Mouse (Mus musculus): ENCODE results near the gene Casp14. TPM values are rescaled to one million over a fixed set of nuclear protein-coding genes. Genes with fewer than 3 reads are reported as not detected.
"Not testable (repeated sequence)": the region's sequence is repeated elsewhere in the genome, so short reads cannot be mapped to it uniquely, and the experiment has no call there.

Gene Casp14
- total RNA-seq, 2 experiments from 2014 or later = not detected

DNA sequence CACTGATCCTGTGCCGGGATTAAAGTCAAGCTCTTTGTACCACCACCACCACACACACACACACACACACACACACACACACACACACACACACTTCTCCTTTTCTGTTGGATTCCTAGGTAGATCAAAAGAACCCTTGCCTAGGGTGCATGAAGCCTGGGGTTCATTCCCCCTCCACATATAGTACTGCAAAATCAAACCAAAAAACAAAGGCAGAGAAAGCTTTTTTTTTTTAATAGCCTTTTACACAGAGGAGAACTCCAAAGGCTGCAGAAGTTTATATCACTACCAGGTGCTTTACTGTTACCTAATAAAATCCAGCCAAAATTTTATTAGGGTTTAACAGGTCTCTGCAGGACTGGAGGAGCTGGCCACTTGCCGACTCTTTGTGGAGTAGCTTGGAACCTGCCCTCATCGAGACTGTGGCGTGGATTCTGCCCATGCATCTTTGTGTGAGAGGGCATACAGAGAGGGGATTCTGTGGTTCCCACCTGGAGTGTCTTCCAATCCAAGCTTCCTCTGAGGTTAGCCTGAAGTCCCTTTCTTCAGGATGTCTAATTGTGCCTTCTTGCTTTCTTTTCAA, 31.0 kb downstream of the Casp14 start:
- intact Hi-C loops (cut with DNase I; ENCODE audit: low total_unique reads) = no loop called here
- no peak for DNase-seq

DNA sequence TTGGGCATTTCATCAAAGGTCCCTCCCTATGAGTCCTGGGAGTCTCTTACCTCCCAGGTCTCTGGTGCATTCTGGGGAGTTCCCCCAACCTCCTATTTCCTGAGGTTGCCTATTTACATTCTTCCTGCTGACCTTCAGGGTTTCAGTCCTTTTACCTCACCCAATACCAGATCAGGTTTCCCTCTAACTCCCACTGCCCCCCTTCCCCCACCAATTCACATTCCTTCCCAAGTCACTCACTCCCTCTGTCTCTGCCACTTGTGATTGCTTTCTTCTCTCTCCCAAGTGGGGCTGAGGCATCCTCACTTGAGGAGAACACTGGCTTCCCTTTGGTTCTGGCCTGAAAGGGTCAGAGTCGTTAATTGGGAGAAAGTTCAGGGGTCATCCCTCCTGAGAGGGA, 48.0 kb downstream of the Casp14 start:
- DNase-seq; intact Hi-C loops (cut with DNase I; ENCODE audit: low total_unique reads): not testable (repeated sequence)

- DNase-seq; intact Hi-C loops (cut with DNase I; ENCODE audit: low total_unique reads): not testable (repeated sequence)
Measured at GRCm38 (mm10) chr10:78666696-78667095, 51.4 kb downstream of the Casp14 start.

DNA sequence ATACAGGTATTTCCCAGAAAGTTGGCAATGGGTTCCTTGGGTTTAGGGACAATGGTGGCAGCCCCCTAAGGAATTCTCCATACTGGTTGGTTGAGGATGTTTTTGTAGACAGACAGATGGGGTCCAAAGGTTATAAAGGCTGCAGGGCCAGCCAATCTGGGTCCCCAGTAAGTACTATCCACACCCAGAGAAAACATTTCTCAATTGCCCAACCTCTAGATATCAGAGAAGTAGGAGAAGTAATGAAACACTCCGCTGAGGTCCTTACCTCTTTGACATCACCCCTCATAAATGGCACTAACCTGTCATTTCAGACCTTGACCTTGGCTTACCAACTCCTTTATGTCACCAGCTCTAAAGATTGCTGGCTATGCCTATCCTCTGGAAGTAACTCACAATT, 53.5 kb downstream of the Casp14 start:
- DNase-seq = no peak
- intact Hi-C loops (cut with DNase I; ENCODE audit: low total_unique reads) = no loop called here

Other genes with a start within 250 kb of the Casp14 start
- gene Olfr1358, start 200.9 kb downstream of the Casp14 start, total RNA-seq (2021) = not detected
- gene Ilvbl, start 143.9 kb downstream of the Casp14 start, total RNA-seq (2021) = 10 to 100 TPM; 14.7 to 16.4 TPM
- gene Syde1, start 126.3 kb downstream of the Casp14 start, total RNA-seq (2021) = 1 to 10 TPM; 6.6 to 7.0 TPM
- not detected for gene Olfr1357, start 100.2 kb downstream of the Casp14 start, total RNA-seq (2021)
- gene Ccdc105, start 34.8 kb upstream of the Casp14 start, total RNA-seq (2021) = not detected
- gene Slc1a6, start 62.2 kb upstream of the Casp14 start, total RNA-seq (2021) = under 1 TPM in 1 of 2 experiments, not detected in 1; 0.14 TPM
- not detected for gene Olfr1356, start 133.9 kb upstream of the Casp14 start, total RNA-seq (2021)
- gene Olfr1355, start 157.2 kb upstream of the Casp14 start, total RNA-seq (2021) = not detected
- gene Olfr1354, start 194.9 kb upstream of the Casp14 start, total RNA-seq (2021) = not detected
- not detected for gene Olfr8, start 232.3 kb upstream of the Casp14 start, total RNA-seq (2021)
- gene Olfr1353, start 245.0 kb upstream of the Casp14 start, total RNA-seq (2021) = not detected

Measured in gastrocnemius, postnatal 14 days (tissue).